In the genomic region with DNA sequence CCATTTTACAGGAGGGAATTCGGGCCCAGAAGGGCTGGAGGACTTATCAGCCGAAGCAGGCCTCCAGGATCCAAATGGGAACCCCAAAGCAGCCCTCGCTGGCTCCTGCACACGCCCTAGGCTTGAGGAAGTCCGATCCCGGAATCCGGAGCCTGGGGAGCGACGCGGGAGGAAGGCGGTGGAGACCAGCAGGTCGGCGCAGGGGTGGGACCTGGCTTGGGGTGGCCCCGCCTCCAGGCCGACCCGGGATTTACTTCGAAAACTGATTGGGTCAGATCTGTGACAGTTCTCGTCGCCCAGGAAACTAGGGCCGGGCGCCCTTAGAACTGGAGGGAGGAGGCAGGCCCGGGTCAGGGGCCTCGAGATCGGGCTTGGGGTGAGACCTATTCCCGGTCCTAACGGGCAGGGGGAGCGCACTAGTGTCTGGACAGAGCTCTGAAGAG, we compare ENCODE assay signal across 8 mouse cellular contexts. TPM values are rescaled to one million over a fixed set of nuclear protein-coding genes. Genes with fewer than 3 reads are reported as not detected.
DNase-seq lines count a peak whose midpoint lies in the region; ATAC-seq and TF ChIP-seq lines count a peak whose summit lies in the region.

A gene (minus strand): TSS at position 232 of the 443 bp plus-strand sequence.

- H3K9me3 ChIP-seq in E14TG2a.4 (ENCODE audit: low read length): no peaks in the 10 kb centered on the region
- no peaks in the 10 kb centered on the region for H3K9me3 ChIP-seq in forebrain, embryonic 13.5 days (replicated peaks)
- H3K9me3 ChIP-seq in neural tube, embryonic 15.5 days (replicated peaks): no peaks in the 10 kb centered on the region

- H3K4me3 ChIP-seq in E14TG2a.4 (replicated peaks; ENCODE audit: low read length): peak within 1 kb of the TSS; percentile 95
- H3K4me3 ChIP-seq in forebrain, embryonic 13.5 days: peak within 1 kb of the TSS; percentile 86
- H3K4me3 ChIP-seq in neural tube, embryonic 15.5 days (replicated peaks): peak within 1 kb of the TSS; percentile 78

- H3K27ac ChIP-seq in forebrain, embryonic 13.5 days: peak within 1 kb of the TSS; percentile 90
- peak within 1 kb of the TSS; percentile 96 for H3K27ac ChIP-seq in neural tube, embryonic 15.5 days (replicated peaks)

- 0 out of 2 replicates have a peak, but pooled peaks cover 3% of the 10 kb centered on the region for H3K27me3 ChIP-seq in E14TG2a.4 (ENCODE audit: insufficient read depth, low read length)
- H3K27me3 ChIP-seq in forebrain, embryonic 13.5 days: peaks cover 4% of the 10 kb centered on the region; the same call in 1 of the 2 replicates
- peaks cover 5% of the 10 kb centered on the region; the same call in 1 of the 2 replicates for H3K27me3 ChIP-seq in neural tube, embryonic 15.5 days (replicated peaks)

- WGBS in forebrain, embryonic 13.5 days: under 1% methylated on average over 27 of the region's 27 CpGs
- WGBS in neural tube, embryonic 15.5 days: under 1% methylated on average over 27 of the region's 27 CpGs

- peak within 1 kb of the TSS; percentile 95 for H3K9ac ChIP-seq in forebrain, embryonic 13.5 days
- peak within 1 kb of the TSS; percentile 97 for H3K9ac ChIP-seq in neural tube, embryonic 15.5 days (replicated peaks)

- TF ChIP-seq CTCF in E14TG2a.4 (conservative IDR thresholded peaks at IDR 0.05; ENCODE audit: low read length): no peak

- intact Hi-C loops in heart, postnatal 10 days (cut with DNase I): loop anchor here (1.0 to 5.0 kb wide), 2 partner anchors 9 to 35 kb away; a partner anchor contains a TSS

- H3K4me1 ChIP-seq in E14TG2a.4 (replicated peaks; ENCODE audit: low read depth, low read length): peaks cover 53% of the 10 kb centered on the region
- H3K4me1 ChIP-seq in forebrain, embryonic 13.5 days: peaks cover 43% of the 10 kb centered on the region
- peaks cover 56% of the 10 kb centered on the region for H3K4me1 ChIP-seq in neural tube, embryonic 15.5 days

- peak; percentile 84 for ATAC-seq in forebrain, embryonic 13.5 days
- ATAC-seq in neural tube, embryonic 15.5 days (ENCODE audit: low FRiP score): peak; percentile 87

- peak; percentile 92 for DNase-seq in c-Kit-positive CD71-positive TER-119-positive erythroid progenitor cells, embryonic 14.5 days (ENCODE audit: low spot score)
- peak; percentile 96 to 98 for DNase-seq in heart, postnatal 10 days
- DNase-seq in layer of hippocampus, adult 11-12 months (ENCODE audit: low spot score): peak; percentile 96
- DNase-seq in lung, adult 18-20 months: peak; percentile 98 to 99
- peak; percentile 92 for DNase-seq in testis, postnatal 14 days (ENCODE audit: low spot score)

- H3K4me2 ChIP-seq in forebrain, embryonic 13.5 days: peak within 1 kb of the TSS; percentile 99
- peak within 1 kb of the TSS; percentile 99 for H3K4me2 ChIP-seq in neural tube, embryonic 15.5 days

- H3K36me3 ChIP-seq in E14TG2a.4 (ENCODE audit: insufficient read depth, low read length): peaks cover 18% of the 10 kb centered on the region
- H3K36me3 ChIP-seq in forebrain, embryonic 13.5 days (ENCODE audit: poor library complexity, severe bottlenecking): peaks cover 10% of the 10 kb centered on the region
- peaks cover 17% of the 10 kb centered on the region; the same call in 1 of the 2 replicates for H3K36me3 ChIP-seq in neural tube, embryonic 15.5 days

RNA-seq across cellular contexts. Expression of the gene that starts here (rescaled TPM):
- 32.4 and 32.8 TPM in 2 replicates for polyA plus RNA-seq in forebrain, embryonic 13.5 days (2015; fragmentation: Nextera tagmentation; extraction: Ambion mirVana)
- total RNA-seq in heart, postnatal 10 days (2021): 10 to 100 TPM; 28.8 to 32.4 TPM
- 59.8 and 72.3 TPM in 2 replicates for polyA plus RNA-seq in neural tube, embryonic 15.5 days (2015; fragmentation: Nextera tagmentation; extraction: Ambion mirVana)

Comparison
In these comparisons a context has a peak if more than half of its experiments do, and no peak if none do; other contexts are left out.
1. Peak in every context shown above with its lines: DNase-seq, ATAC-seq, H3K4me3 ChIP-seq and H3K27ac ChIP-seq.